Mouse (Mus musculus) embryonic facial prominence, embryonic 15.5 days (tissue): ENCODE measurements around the gene Rpl29. TPM values are rescaled to one million over a fixed set of nuclear protein-coding genes. Genes with fewer than 3 reads are reported as not detected.

ENCODE experiments used
- ATAC-seq: fragments of 200-750 bp; cut with Nextera tagmentation; 2 replicates; pipeline ENCODE4 v1.8.0; 2017; ENCODE audit warnings: low read depth, moderate TSS enrichment; ENCODE audit not compliant: insufficient number of reproducible peaks, low FRiP score, low TSS enrichment
- H3K27ac ChIP-seq: fragments of 300-500 bp; sonication (generic); replicated peaks from 2 replicates; pipeline ENCODE4 v1.5.1; 2015; ENCODE audit warnings: mild to moderate bottlenecking, inconsistent platforms
- H3K27me3 ChIP-seq: fragments of 300-500 bp; sonication (generic); 2 replicates; pipeline ENCODE4 v1.6.1; 2015; ENCODE audit warnings: inconsistent platforms
- H3K36me3 ChIP-seq: fragments of 300-500 bp; sonication (generic); 2 replicates; pipeline ENCODE4 v1.6.1; 2015; ENCODE audit warnings: mild to moderate bottlenecking, inconsistent platforms
- H3K4me1 ChIP-seq: fragments of 300-500 bp; sonication (generic); 2 replicates; pipeline ENCODE4 v1.6.1; 2015; ENCODE audit warnings: inconsistent platforms
- H3K4me2 ChIP-seq: fragments of 300-500 bp; sonication (generic); replicated peaks from 2 replicates; pipeline ENCODE4 v1.6.1; 2015; ENCODE audit warnings: mild to moderate bottlenecking, inconsistent platforms
- H3K4me3 ChIP-seq: fragments of 300-500 bp; sonication (generic); replicated peaks from 2 replicates; pipeline ENCODE4 v1.5.1; 2015; ENCODE audit warnings: mild to moderate bottlenecking, inconsistent platforms
- H3K9ac ChIP-seq: fragments of 300-500 bp; sonication (generic); 2 replicates; pipeline ENCODE4 v1.6.1; 2015; ENCODE audit warnings: inconsistent platforms
- H3K9me3 ChIP-seq: fragments of 300-500 bp; sonication (generic); replicated peaks from 2 replicates; pipeline ENCODE4 v1.6.1; 2016; ENCODE audit warnings: inconsistent platforms
- WGBS: fragments of 180-500 bp; shearing (Covaris S2); methylation state at CpG from one replicate; pipeline ENCODE4 v1.1.7; 2015; 5-methylcytosine and 5-hydroxymethylcytosine counted together
- polyA plus RNA-seq: library from polyadenylated mRNA; unstranded; fragments of >200 nt; fragmentation: Nextera tagmentation; extraction: Ambion mirVana; gene quantifications from 2 replicates; pipeline ENCODE4 v1.2.1, GENCODE M21; 2015

The Rpl29 gene
- 943 and 957 TPM in 2 replicates for polyA plus RNA-seq

GRCm38 (mm10) chr9:106429221-106430014 is at the start of gene Rpl29:
Gene Rpl29, plus strand, starts transcription at chr9:106429454.
- ATAC-seq, result peak; percentile 93
- Histone ChIP-seq H3K4me3 (peak within 1 kb of the TSS; percentile 62), H3K27me3 (no peaks in the 10 kb centered on the region), H3K9ac (peak within 1 kb of the TSS; percentile 95), H3K4me2 (peak within 1 kb of the TSS; percentile 68), H3K36me3 (peaks cover 38% of the 10 kb centered on the region), H3K4me1 (peaks cover 12% of the 10 kb centered on the region), H3K9me3 (no peaks in the 10 kb centered on the region), H3K27ac (peak within 1 kb of the TSS; percentile 98)
- under 1% methylated on average over 55 of the region's 55 CpGs for WGBS

GRCm38 (mm10) chr9:106386181-106386864 is 42.9 kb upstream of the Rpl29 start:
- Histone ChIP-seq H3K27me3 (no peaks in the 10 kb centered on the region), H3K9ac (no peak overlapping the region), H3K36me3 (no peaks in the 10 kb centered on the region), H3K27ac (no peak overlapping the region), H3K4me1 (peaks cover 32% of the 10 kb centered on the region), H3K9me3 (no peaks in the 10 kb centered on the region), H3K4me2 (no peak overlapping the region), H3K4me3 (no peak overlapping the region)
- WGBS, result 83% methylated on average over 12 of the region's 12 CpGs
- no peak for ATAC-seq

- Histone ChIP-seq H3K27ac (no peak overlapping the region), H3K4me2 (no peak overlapping the region), H3K4me3 (no peak overlapping the region), H3K9ac (no peak overlapping the region), H3K36me3 (no peaks in the 10 kb centered on the region), H3K27me3 (no peaks in the 10 kb centered on the region), H3K4me1 (peaks cover 27% of the 10 kb centered on the region), H3K9me3 (no peaks in the 10 kb centered on the region)
- WGBS, result 73% methylated on average over 11 of the region's 11 CpGs
- no peak for ATAC-seq
Measured at GRCm38 (mm10) chr9:106392828-106393527, 36.3 kb upstream of the Rpl29 start.

GRCm38 (mm10) chr9:106393548-106393947 is 35.7 kb upstream of the Rpl29 start:
- no peak overlapping the region for H3K9ac ChIP-seq
- no peak overlapping the region for H3K4me2 ChIP-seq
- H3K27ac ChIP-seq, result no peak overlapping the region
- no peaks in the 10 kb centered on the region for H3K27me3 ChIP-seq
- H3K9me3 ChIP-seq, result no peaks in the 10 kb centered on the region
- no peak for ATAC-seq
- peaks cover 27% of the 10 kb centered on the region for H3K4me1 ChIP-seq
- H3K36me3 ChIP-seq, result no peaks in the 10 kb centered on the region
- no peak overlapping the region for H3K4me3 ChIP-seq
- WGBS, result 80% methylated on average over 8 of the region's 8 CpGs

- H3K9ac ChIP-seq, result no peak overlapping the region
- no peaks in the 10 kb centered on the region for H3K9me3 ChIP-seq
- no peak overlapping the region for H3K27ac ChIP-seq
- H3K27me3 ChIP-seq, result no peaks in the 10 kb centered on the region
- H3K4me3 ChIP-seq, result no peak overlapping the region
- H3K4me2 ChIP-seq, result no peak overlapping the region
- peaks cover 31% of the 10 kb centered on the region for H3K4me1 ChIP-seq
- no peaks in the 10 kb centered on the region for H3K36me3 ChIP-seq
- ATAC-seq, result no peak; the same call in 1 of the 2 replicates
- WGBS, result 41% methylated on average over 11 of the region's 11 CpGs
Measured at GRCm38 (mm10) chr9:106394649-106395602, 34.3 kb upstream of the Rpl29 start.

- WGBS, result 72% methylated on average over 4 of the region's 4 CpGs
- Histone ChIP-seq H3K4me2 (no peak overlapping the region), H3K27me3 (no peaks in the 10 kb centered on the region), H3K27ac (no peak overlapping the region), H3K4me3 (no peak overlapping the region), H3K4me1 (peaks cover 34% of the 10 kb centered on the region), H3K9ac (no peak overlapping the region), H3K9me3 (no peaks in the 10 kb centered on the region), H3K36me3 (no peaks in the 10 kb centered on the region)
- ATAC-seq, result no peak
Measured at GRCm38 (mm10) chr9:106397733-106398132, 31.5 kb upstream of the Rpl29 start.

- Histone ChIP-seq H3K9ac (no peak overlapping the region), H3K36me3 (no peaks in the 10 kb centered on the region), H3K27me3 (no peaks in the 10 kb centered on the region), H3K27ac (no peak overlapping the region), H3K4me2 (no peak overlapping the region), H3K4me3 (no peak overlapping the region), H3K4me1 (peaks cover 39% of the 10 kb centered on the region), H3K9me3 (no peaks in the 10 kb centered on the region)
- ATAC-seq, result no peak
- WGBS, result 82% methylated on average over 9 of the region's 9 CpGs
Measured at GRCm38 (mm10) chr9:106398667-106399311, 30.5 kb upstream of the Rpl29 start.

GRCm38 (mm10) chr9:106399808-106400207 is 29.4 kb upstream of the Rpl29 start:
- Histone ChIP-seq H3K9ac (no peak overlapping the region), H3K9me3 (no peaks in the 10 kb centered on the region), H3K36me3 (no peaks in the 10 kb centered on the region), H3K27ac (no peak overlapping the region), H3K4me3 (no peak overlapping the region), H3K27me3 (no peaks in the 10 kb centered on the region), H3K4me2 (no peak overlapping the region), H3K4me1 (peaks cover 30% of the 10 kb centered on the region)
- ATAC-seq, result no peak
- WGBS, result 57% methylated on average over 3 of the region's 3 CpGs

GRCm38 (mm10) chr9:106402149-106402548 is 27.1 kb upstream of the Rpl29 start:
- H3K4me3 ChIP-seq, result no peak overlapping the region
- H3K27me3 ChIP-seq, result no peaks in the 10 kb centered on the region
- H3K9me3 ChIP-seq, result no peaks in the 10 kb centered on the region
- H3K4me2 ChIP-seq, result no peak overlapping the region
- no peak for ATAC-seq
- no peaks in the 10 kb centered on the region for H3K36me3 ChIP-seq
- H3K9ac ChIP-seq, result no peak overlapping the region
- peaks cover 26% of the 10 kb centered on the region for H3K4me1 ChIP-seq
- WGBS, result 75% methylated on average over 5 of the region's 5 CpGs
- H3K27ac ChIP-seq, result no peak overlapping the region

GRCm38 (mm10) chr9:106402607-106403375 is 26.5 kb upstream of the Rpl29 start:
- no peak for ATAC-seq
- H3K9ac ChIP-seq, result no peak overlapping the region
- no peak overlapping the region for H3K4me3 ChIP-seq
- no peaks in the 10 kb centered on the region for H3K27me3 ChIP-seq
- no peak overlapping the region for H3K4me2 ChIP-seq
- peaks cover 26% of the 10 kb centered on the region for H3K4me1 ChIP-seq
- H3K27ac ChIP-seq, result no peak overlapping the region
- 61% methylated on average over 16 of the region's 16 CpGs for WGBS
- H3K9me3 ChIP-seq, result no peaks in the 10 kb centered on the region
- H3K36me3 ChIP-seq, result no peaks in the 10 kb centered on the region
